Mouse (Mus musculus) heart, adult 2 months (tissue): ENCODE measurements around the gene H2-K1. TPM values are rescaled to one million over a fixed set of nuclear protein-coding genes. Genes with fewer than 3 reads are reported as not detected.
A peak's percentile ranks its signal among the peaks of the same experiment; 100 is the strongest.

Experiments used
- DNase-seq, 2 experiments: peaks; one replicate each; pipeline ENCODE4 v3.0.0; 2021
- H3K27ac ChIP-seq: fragments of 200-600 bp; 2 replicates; pipeline ENCODE4 v1.8.1; 2022
- H3K27me3 ChIP-seq: fragments of 200-500 bp; 2 replicates; pipeline ENCODE4 v1.6.1; 2012; ENCODE audit warnings: mild to moderate bottlenecking, low read length, inconsistent platforms, mixed read lengths; ENCODE audit not compliant: control insufficient read depth, insufficient read depth
- H3K36me3 ChIP-seq: fragments of 200-500 bp; 2 replicates; pipeline ENCODE4 v1.6.1; 2012; ENCODE audit warnings: low read length, inconsistent platforms; ENCODE audit not compliant: control insufficient read depth, insufficient read depth
- H3K4me1 ChIP-seq: fragments of 200-500 bp; 2 replicates; pipeline ENCODE4 v1.6.1; 2011; ENCODE audit warnings: low read length; ENCODE audit not compliant: control insufficient read depth, insufficient read depth
- H3K4me3 ChIP-seq: fragments of 200-600 bp; 2 replicates; pipeline ENCODE4 v1.8.1; 2022
- H3K79me2 ChIP-seq: fragments of 200-500 bp; replicated peaks from 2 replicates; pipeline ENCODE4 v1.6.1; 2012; ENCODE audit warnings: mild to moderate bottlenecking, inconsistent platforms, low read length, moderate library complexity, mixed read lengths; ENCODE audit not compliant: control insufficient read depth, insufficient read depth
- H3K9ac ChIP-seq: fragments of 200-500 bp; 2 replicates; pipeline ENCODE4 v1.6.1; 2012; ENCODE audit warnings: low read depth, mild to moderate bottlenecking, control low read depth, inconsistent platforms, low read length, mixed read lengths
- CTCF ChIP-seq: fragments of 200-600 bp; IDR thresholded peaks from 2 replicates; pipeline ENCODE4 v1.8.1; 2022; ENCODE audit warnings: antibody characterized with exemption, mild to moderate bottlenecking, moderate library complexity
- EP300 ChIP-seq: fragments of 200-500 bp; IDR thresholded peaks from 2 replicates; pipeline ENCODE4 v1.6.1; 2011; ENCODE audit warnings: low read depth, low read length, control low read depth; ENCODE audit not compliant: insufficient read depth
- POLR2A ChIP-seq: fragments of 200-500 bp; IDR thresholded peaks from 2 replicates; pipeline ENCODE4 v1.6.1; 2011; ENCODE audit warnings: mild to moderate bottlenecking, low read depth, low read length, control low read depth; ENCODE audit not compliant: insufficient read depth
- WGBS: fragments of 180-500 bp; shearing (Covaris S2); methylation state at CpG from one replicate; pipeline ENCODE4 v1.1.7; 2018; 5-methylcytosine and 5-hydroxymethylcytosine counted together
- intact Hi-C: fragments of 180-260 bp; cut with DNase I; formaldehyde crosslinking; loops from one replicate; pipeline ENCODE4 v1.15.1; 2025
- polyA plus RNA-seq: library from polyadenylated mRNA; depleted of rRNA; stranded (reverse); fragments of >200 nt; gene quantifications from 2 replicates; pipeline ENCODE4 v1.2.3, GENCODE M21; 2012
- total RNA-seq, 2 experiments: library from RNA; stranded (reverse); gene quantifications; 2 replicates each; pipeline ENCODE4 v1.2.3; 2021

H2-K1 gene
- total and polyA plus RNA-seq, 3 experiments, result 103 to 1,075 (median 117) TPM

GRCm38 (mm10) chr17:34029150-34029889 is 29.2 kb upstream of the H2-K1 start:
- no peak overlapping the region for H3K27ac ChIP-seq
- TF ChIP-seq POLR2A (0 out of 2 replicates have a peak, but pooled peaks have one; percentile 7), EP300 (no peak)

DNA sequence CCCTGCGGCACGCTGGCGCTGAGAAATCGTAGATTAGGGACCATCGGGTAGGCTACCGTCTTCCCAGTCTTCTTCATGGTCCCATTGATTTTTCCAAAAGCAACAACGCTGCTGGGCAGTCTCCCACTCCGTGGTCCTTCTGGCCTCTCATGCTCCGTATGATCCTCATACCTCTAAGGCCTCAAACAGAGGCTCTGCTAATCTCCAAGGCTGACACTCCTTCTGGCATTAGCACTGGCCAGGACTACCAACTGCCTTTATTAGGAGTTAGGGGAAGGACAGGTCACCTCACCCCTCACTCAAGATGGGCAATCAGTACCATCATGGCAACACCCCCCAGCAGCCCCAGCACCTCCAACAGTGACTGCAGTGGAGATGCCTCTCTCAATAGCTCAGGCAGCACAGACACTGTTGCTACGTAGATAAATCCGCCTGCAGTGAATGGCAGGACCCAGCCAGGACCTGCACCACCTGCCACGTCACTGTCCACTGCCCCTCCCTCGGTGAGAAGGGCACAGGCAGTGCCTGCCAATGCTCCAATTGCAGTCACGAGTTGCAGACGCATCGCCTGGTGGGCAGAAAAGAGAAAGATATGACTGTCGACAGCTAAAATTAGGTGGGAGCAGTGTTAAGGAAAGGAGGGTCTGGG is 28.5 kb upstream of the H2-K1 start:
- Histone ChIP-seq H3K36me3 (peaks cover 2% of the 10 kb centered on the region; the same call in 1 of the 2 replicates), H3K4me3 (no peak overlapping the region), H3K4me1 (peaks cover 18% of the 10 kb centered on the region), H3K9ac (no peak overlapping the region), H3K27me3 (no peaks in the 10 kb centered on the region), H3K27ac (no peak overlapping the region), H3K79me2 (0 out of 2 replicates have a peak, but pooled peaks cover 2% of the 10 kb centered on the region)
- intact Hi-C loops, result no loop called here
- WGBS, result 76% methylated on average over 17 of the region's 17 CpGs
- peak; percentile 39 to 51 for DNase-seq
- no peak for TF ChIP-seq CTCF
- TF ChIP-seq POLR2A, result 0 out of 2 replicates have a peak, but pooled peaks have one; percentile 10

More at GRCm38 (mm10) chr17:34029150-34029889, 29.2 kb upstream of the H2-K1 start:
- Histone ChIP-seq H3K36me3 (peaks cover 2% of the 10 kb centered on the region; the same call in 1 of the 2 replicates), H3K9ac (no peak overlapping the region), H3K79me2 (0 out of 2 replicates have a peak, but pooled peaks cover 2% of the 10 kb centered on the region), H3K4me1 (peaks cover 19% of the 10 kb centered on the region), H3K4me3 (no peak overlapping the region), H3K27me3 (no peaks in the 10 kb centered on the region)
- no peak for DNase-seq
- WGBS, result 73% methylated on average over 18 of the region's 18 CpGs
- intact Hi-C loops, result no loop called here

GRCm38 (mm10) chr17:34027656-34028223 is 27.6 kb upstream of the H2-K1 start, which contains the start of gene H2-Ke6:
TSS of gene H2-Ke6 (minus strand) at chr17:34028060.
- peak within 1 kb of the TSS; percentile 80 for H3K27ac ChIP-seq
- 0 out of 2 replicates have a peak, but pooled peaks cover 2% of the 10 kb centered on the region for H3K79me2 ChIP-seq
- WGBS, result under 1% methylated on average over 46 of the region's 49 CpGs
- H3K4me3 ChIP-seq, result peak within 1 kb of the TSS; percentile 78
- H3K9ac ChIP-seq, result peak within 1 kb of the TSS; percentile 82
- TF ChIP-seq POLR2A (peak; percentile 85), CTCF (peak; percentile 49), EP300 (0 out of 2 replicates have a peak, but pooled peaks have one; percentile 29)
- intact Hi-C loops, result loop anchor here (2.0 kb wide), 1 partner anchor 73 kb away; the partner anchor contains the start of gene Vps52
- peak; percentile 93 to 95 for DNase-seq
- peaks cover 15% of the 10 kb centered on the region for H3K4me1 ChIP-seq
- H3K36me3 ChIP-seq, result peaks cover 2% of the 10 kb centered on the region; the same call in 1 of the 2 replicates
- no peaks in the 10 kb centered on the region for H3K27me3 ChIP-seq

DNA sequence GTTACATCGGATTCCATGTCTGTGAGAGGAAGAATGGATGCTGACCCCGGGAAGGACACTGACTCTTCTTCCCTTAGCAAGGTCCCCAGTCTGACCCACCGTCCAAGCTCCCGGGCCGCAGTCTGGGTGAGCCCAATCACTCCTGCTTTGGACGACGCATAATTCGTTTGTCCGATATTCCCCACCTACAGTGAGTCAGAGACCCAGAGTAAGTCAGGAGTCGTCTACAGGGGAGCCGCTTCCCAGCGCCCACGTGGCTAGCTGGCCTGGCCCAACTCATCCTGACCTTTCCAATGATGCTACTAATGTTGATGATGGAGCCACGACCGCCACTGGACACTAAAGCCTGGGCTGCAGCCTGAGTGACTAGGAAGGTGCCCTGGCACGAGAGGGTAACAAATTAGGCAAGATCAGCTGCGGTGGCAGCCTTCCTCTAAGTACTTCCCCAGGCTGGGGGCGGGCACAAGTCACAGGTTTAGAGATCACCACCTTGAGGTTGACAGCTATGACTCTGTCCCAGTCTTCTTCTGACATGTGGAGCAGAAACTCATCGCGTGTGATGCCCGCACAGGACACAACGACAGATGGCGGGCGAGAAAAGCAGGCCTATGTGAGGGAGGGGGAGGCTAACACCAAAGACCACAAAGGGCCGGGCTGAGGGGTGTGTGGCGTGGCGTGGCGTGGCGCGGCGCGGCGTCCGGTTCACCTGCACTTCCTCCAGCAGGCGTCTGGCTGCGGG is 26.9 kb upstream of the H2-K1 start:
- WGBS, result 21% methylated on average over 36 of the region's 36 CpGs
- peak; percentile 41 to 55 for DNase-seq
- TF ChIP-seq CTCF (no peak), EP300 (no peak), POLR2A (no peak)
- H3K27me3 ChIP-seq, result no peaks in the 10 kb centered on the region
- peak overlapping the region; percentile 80 for H3K27ac ChIP-seq
- H3K4me3 ChIP-seq, result peak overlapping the region; percentile 78
- peak overlapping the region; percentile 82 for H3K9ac ChIP-seq
- H3K4me1 ChIP-seq, result peaks cover 13% of the 10 kb centered on the region
- H3K36me3 ChIP-seq, result peaks cover 2% of the 10 kb centered on the region; the same call in 1 of the 2 replicates
- H3K79me2 ChIP-seq, result 0 out of 2 replicates have a peak, but pooled peaks cover 2% of the 10 kb centered on the region
- intact Hi-C loops, result loop anchor here (2.0 kb wide), 1 partner anchor 72 kb away; the partner anchor contains the start of gene Vps52

- no peak for DNase-seq
- no peak for TF ChIP-seq CTCF
- no peak for TF ChIP-seq EP300
- no peak for TF ChIP-seq POLR2A
- intact Hi-C loops, result loop anchor here (2.0 kb wide), 1 partner anchor 71 kb away; the partner anchor contains the start of gene Vps52
Measured at GRCm38 (mm10) chr17:34026221-34026620, 26.1 kb upstream of the H2-K1 start.

More at GRCm38 (mm10) chr17:34026221-34026620, 26.1 kb upstream of the H2-K1 start:
- Histone ChIP-seq H3K4me1 (peaks cover 13% of the 10 kb centered on the region), H3K27me3 (no peaks in the 10 kb centered on the region), H3K36me3 (peaks cover 2% of the 10 kb centered on the region; the same call in 1 of the 2 replicates), H3K27ac (no peak overlapping the region), H3K79me2 (0 out of 2 replicates have a peak, but pooled peaks cover 2% of the 10 kb centered on the region), H3K4me3 (no peak overlapping the region), H3K9ac (no peak overlapping the region)
- WGBS, result 70% methylated on average over 2 of the region's 2 CpGs
